ENCODE assay signal across 28 mouse cellular contexts in genomic region chr19:59761218-59761617, GRCm38 (mm10).
"Had no signal": no experiment of that assay in that cellular context is flagged by ENCODE, and none has a peak within 500 bp of the region (broad histone marks: within the 10 kb centered on the region; RNA-seq: fewer than 3 reads in every experiment).

No protein-coding gene starts in this region.

- H3K36me3 ChIP-seq: heart, embryonic 12.5 days; heart, embryonic 13.5 days; heart, embryonic 15.5 days; hindbrain, embryonic 10.5 days; hindbrain, embryonic 12.5 days; hindbrain, embryonic 13.5 days; hindbrain, embryonic 15.5 days; intestine, embryonic 15.5 days; kidney, embryonic 15.5 days had no signal

- H3K4me1 ChIP-seq: heart, embryonic 12.5 days; heart, embryonic 13.5 days; heart, embryonic 15.5 days; hindbrain, embryonic 10.5 days; hindbrain, embryonic 12.5 days; hindbrain, embryonic 13.5 days; hindbrain, embryonic 15.5 days; intestine, embryonic 15.5 days; kidney, embryonic 15.5 days had no signal

- H3K27ac ChIP-seq: heart, embryonic 13.5 days; heart, embryonic 15.5 days; hindbrain, embryonic 10.5 days; hindbrain, embryonic 12.5 days; hindbrain, embryonic 13.5 days; hindbrain, embryonic 14.5 days; hindbrain, embryonic 15.5 days; hindbrain, postnatal 0 days; intestine, embryonic 15.5 days; kidney, embryonic 15.5 days; kidney, postnatal 0 days; layer of hippocampus, adult 2 months; left cerebral cortex, adult 2 months had no signal

- DNase-seq: heart, postnatal 36 days; heart, postnatal 4 days; kidney, adult 11 months; kidney, adult 18-20 months; kidney, adult 2 months; kidney, adult 8-10 months; kidney, adult 9 months; kidney, postnatal 10 days; kidney, postnatal 14 days; kidney, postnatal 25 days; kidney, postnatal 36 days; kidney, postnatal 4 days; layer of hippocampus, adult 9-11 months; layer of hippocampus, postnatal 36 days had no signal

- H3K9me3 ChIP-seq: heart, embryonic 12.5 days; heart, embryonic 13.5 days; heart, embryonic 15.5 days; hindbrain, embryonic 10.5 days; hindbrain, embryonic 12.5 days; hindbrain, embryonic 13.5 days; hindbrain, embryonic 15.5 days; intestine, embryonic 15.5 days; kidney, embryonic 15.5 days had no signal

- H3K27me3 ChIP-seq: heart, embryonic 12.5 days; heart, embryonic 13.5 days; heart, embryonic 15.5 days; hindbrain, embryonic 12.5 days; hindbrain, embryonic 13.5 days; hindbrain, embryonic 15.5 days; intestine, embryonic 15.5 days; kidney, embryonic 15.5 days had no signal

- H3K4me3 ChIP-seq: heart, embryonic 12.5 days; heart, embryonic 13.5 days; heart, embryonic 15.5 days; hindbrain, embryonic 10.5 days; hindbrain, embryonic 12.5 days; hindbrain, embryonic 13.5 days; hindbrain, embryonic 15.5 days; intestine, embryonic 15.5 days; kidney, embryonic 15.5 days; layer of hippocampus, adult 2 months; left cerebral cortex, adult 2 months had no signal
